Mouse (Mus musculus) myocyte (in vitro differentiated cells): ENCODE data around the gene Ereg. TPM values are rescaled to one million over a fixed set of nuclear protein-coding genes. Genes with fewer than 3 reads are reported as not detected.

Experiments
- H3K27me3 ChIP-seq: one replicate; pipeline ENCODE4 v1.6.1; 2011; ENCODE audit not compliant: control insufficient read depth, insufficient read depth, insufficient read length
- H3K36me3 ChIP-seq: one replicate; pipeline ENCODE4 v1.6.1; 2011; ENCODE audit not compliant: control insufficient read depth, insufficient read depth
- H3K4me2 ChIP-seq: one replicate; pipeline ENCODE4 v1.6.1; 2011; ENCODE audit warnings: low read depth, control low read depth
- H3K4me3 ChIP-seq: one replicate; pipeline ENCODE4 v1.5.1; 2011; ENCODE audit warnings: mild to moderate bottlenecking, control low read depth, moderate library complexity
- H3K79me2 ChIP-seq: one replicate; pipeline ENCODE4 v1.6.1; 2011; ENCODE audit not compliant: control insufficient read depth, insufficient read depth
- H3ac ChIP-seq: one replicate; pipeline ENCODE4 v1.6.1; 2011; ENCODE audit not compliant: control insufficient read depth, insufficient read length
- CEBPB ChIP-seq: IDR thresholded peaks from 2 replicates; pipeline ENCODE4 v1.6.1; 2011; ENCODE audit warnings: mild to moderate bottlenecking, moderate library complexity; ENCODE audit not compliant: poor library complexity, insufficient read depth, severe bottlenecking
- E2F4 ChIP-seq: IDR thresholded peaks from one replicate; pipeline ENCODE4 v1.6.1; 2011; ENCODE audit warnings: mild to moderate bottlenecking, control low read depth, moderate library complexity; ENCODE audit not compliant: insufficient read depth
- MAX ChIP-seq: IDR thresholded peaks from one replicate; pipeline ENCODE4 v1.6.1; 2011; ENCODE audit warnings: low read depth, mild to moderate bottlenecking, control low read depth
- MYOD1 ChIP-seq, 3 experiments: IDR thresholded peaks; one replicate each; pipeline ENCODE4 v1.6.1; 2011; ENCODE audit warnings: control low read depth in 2 of 3, low read depth in 2 of 3, mild to moderate bottlenecking in 2 of 3, moderate library complexity in 1 of 3; ENCODE audit not compliant: insufficient read length in 2 of 3, control insufficient read depth in 1 of 3
- MYOG ChIP-seq, 3 experiments: IDR thresholded peaks; one replicate each; pipeline ENCODE4 v1.6.1; 2011; ENCODE audit warnings: control low read depth in 2 of 3, low read depth in 2 of 3, mild to moderate bottlenecking in 2 of 3; ENCODE audit not compliant: insufficient read length in 2 of 3, control insufficient read depth in 1 of 3, insufficient read depth in 1 of 3
- POLR2A ChIP-seq: IDR thresholded peaks from one replicate; pipeline ENCODE4 v1.6.1; 2011; ENCODE audit warnings: low read depth, mild to moderate bottlenecking, control low read depth, moderate library complexity; ENCODE audit not compliant: insufficient read length
- POLR2AphosphoS2 ChIP-seq: IDR thresholded peaks from one replicate; pipeline ENCODE4 v1.6.1; 2011; ENCODE audit warnings: low read depth, control low read depth; ENCODE audit not compliant: insufficient read length
- REST ChIP-seq: IDR thresholded peaks from one replicate; pipeline ENCODE4 v1.6.1; 2011; ENCODE audit warnings: mild to moderate bottlenecking, control low read depth, moderate library complexity; ENCODE audit not compliant: insufficient read depth, insufficient read length
- SRF ChIP-seq: IDR thresholded peaks from one replicate; pipeline ENCODE4 v1.6.1; 2011; ENCODE audit warnings: low read depth; ENCODE audit not compliant: control insufficient read depth, insufficient read length
- TCF12 ChIP-seq: IDR thresholded peaks from one replicate; pipeline ENCODE4 v1.6.1; 2011; ENCODE audit warnings: mild to moderate bottlenecking, control low read depth; ENCODE audit not compliant: poor library complexity, insufficient read depth, severe bottlenecking
- TCF3 ChIP-seq: IDR thresholded peaks from one replicate; pipeline ENCODE4 v1.6.1; 2011; ENCODE audit warnings: low read depth, control low read depth; ENCODE audit not compliant: insufficient read length
- USF1 ChIP-seq: IDR thresholded peaks from one replicate; pipeline ENCODE4 v1.6.1; 2011; ENCODE audit warnings: low read depth, mild to moderate bottlenecking, control low read depth, moderate library complexity
- polyA plus RNA-seq: library from polyadenylated mRNA; unstranded; fragments of >200 nt; fragmentation: generic; extraction: Trizol; gene quantifications from one replicate; pipeline ENCODE4 v1.2.1, GENCODE M21; 2012; ENCODE audit warnings: missing spikeins

The Ereg gene
- polyA plus RNA-seq, 1 experiment: 1.6 TPM

- H3K79me2 ChIP-seq: no peaks in the 10 kb centered on the region
- TF ChIP-seq REST (no peak), USF1 (no peak)
- H3ac ChIP-seq: no peak overlapping the region
Observed at GRCm38 (mm10) chr5:91048397-91048796, 26.0 kb upstream of the Ereg start.

GRCm38 (mm10) chr5:91072340-91072739, 2.1 kb upstream of the Ereg start:
- Histone ChIP-seq H3K4me2 (peak overlapping the region; percentile 90), H3K79me2 (peaks cover 52% of the 10 kb centered on the region), H3K36me3 (peaks cover 3% of the 10 kb centered on the region), H3K4me3 (peak overlapping the region; percentile 90), H3K27me3 (no peaks in the 10 kb centered on the region), H3ac (no peak overlapping the region)
- TF ChIP-seq TCF3 (no peak), REST (no peak)

More at GRCm38 (mm10) chr5:91048397-91048796, 26.0 kb upstream of the Ereg start:
- H3K4me3 ChIP-seq: no peak overlapping the region
- H3K4me2 ChIP-seq: no peak overlapping the region
- no peaks in the 10 kb centered on the region for H3K36me3 ChIP-seq
- no peaks in the 10 kb centered on the region for H3K27me3 ChIP-seq

GRCm38 (mm10) chr5:91073626-91074025, 796 bp upstream of the Ereg start:
- Histone ChIP-seq H3ac (peak overlapping the region; percentile 43), H3K4me2 (peak overlapping the region; percentile 90), H3K79me2 (peaks cover 60% of the 10 kb centered on the region), H3K27me3 (no peaks in the 10 kb centered on the region), H3K36me3 (peaks cover 3% of the 10 kb centered on the region), H3K4me3 (peak overlapping the region; percentile 90)
- TF ChIP-seq REST (no peak), MAX (no peak), CEBPB (no peak), POLR2AphosphoS2 (no peak), POLR2A (no peak), USF1 (no peak), E2F4 (no peak), SRF (no peak), TCF12 (no peak), TCF3 (no peak), MYOD1 (IDR thresholded peaks at IDR 0.05; ENCODE audit: control insufficient read depth in 1 of 3, insufficient read length in 2 of 3, low read depth in 2 of 3) (no peak), MYOG (IDR thresholded peaks at IDR 0.05; ENCODE audit: control insufficient read depth in 1 of 3, insufficient read depth in 1 of 3, insufficient read length in 2 of 3, low read depth in 2 of 3) (no peak)

GRCm38 (mm10) chr5:91074026-91074425, 396 bp upstream of the Ereg start:
- Histone ChIP-seq H3K4me3 (peak overlapping the region; percentile 90), H3ac (peak overlapping the region; percentile 43), H3K79me2 (peaks cover 60% of the 10 kb centered on the region), H3K4me2 (peak overlapping the region; percentile 90), H3K27me3 (no peaks in the 10 kb centered on the region), H3K36me3 (peaks cover 3% of the 10 kb centered on the region)
- no peak for TF ChIP-seq REST
- no peak for TF ChIP-seq POLR2A
- TF ChIP-seq MYOG (IDR thresholded peaks at IDR 0.05; ENCODE audit: control insufficient read depth in 1 of 3, insufficient read depth in 1 of 3, insufficient read length in 2 of 3, low read depth in 2 of 3): no peak
- TF ChIP-seq SRF: no peak
- TF ChIP-seq USF1: no peak
- no peak for TF ChIP-seq TCF12
- no peak for TF ChIP-seq MYOD1 (IDR thresholded peaks at IDR 0.05; ENCODE audit: control insufficient read depth in 1 of 3, insufficient read length in 2 of 3, low read depth in 2 of 3)
- TF ChIP-seq MAX: no peak
- TF ChIP-seq TCF3: no peak
- no peak for TF ChIP-seq POLR2AphosphoS2
- no peak for TF ChIP-seq CEBPB
- TF ChIP-seq E2F4: no peak

GRCm38 (mm10) chr5:91075021-91075420, 599 bp downstream of the Ereg start:
- H3K79me2 ChIP-seq: peaks cover 66% of the 10 kb centered on the region
- H3K4me3 ChIP-seq: peak overlapping the region; percentile 90
- no peak for TF ChIP-seq MYOD1 (IDR thresholded peaks at IDR 0.05; ENCODE audit: control insufficient read depth in 1 of 3, insufficient read length in 2 of 3, low read depth in 2 of 3)
- no peak for TF ChIP-seq TCF12
- no peak for TF ChIP-seq SRF
- TF ChIP-seq POLR2A: no peak
- no peak for TF ChIP-seq USF1
- no peak for TF ChIP-seq REST
- no peak for TF ChIP-seq POLR2AphosphoS2
- no peak for TF ChIP-seq CEBPB
- no peak for TF ChIP-seq E2F4
- no peak for TF ChIP-seq TCF3
- no peak for TF ChIP-seq MAX
- TF ChIP-seq MYOG (IDR thresholded peaks at IDR 0.05; ENCODE audit: control insufficient read depth in 1 of 3, insufficient read depth in 1 of 3, insufficient read length in 2 of 3, low read depth in 2 of 3): no peak
- H3K27me3 ChIP-seq: no peaks in the 10 kb centered on the region
- peak overlapping the region; percentile 43 for H3ac ChIP-seq
- H3K36me3 ChIP-seq: peaks cover 3% of the 10 kb centered on the region
- H3K4me2 ChIP-seq: peak overlapping the region; percentile 90
